Mouse (Mus musculus): ENCODE data around the gene Tsku. TPM values are rescaled to one million over a fixed set of nuclear protein-coding genes. Genes with fewer than 3 reads are reported as not detected.

The Tsku gene
- total RNA-seq, 2 experiments from 2014 or later: 6.3 to 7.1 TPM

Other genes starting within 250 kb of the Tsku start
- 10 to 100 TPM; 15.1 to 17.0 TPM for gene Myo7a, start 241.8 kb downstream of the Tsku start, total RNA-seq (2021)
- gene Omp, start 215.8 kb downstream of the Tsku start, total RNA-seq (2021): 1 to 10 TPM; 1.5 to 1.8 TPM
- 10 to 100 TPM; 55.9 to 61.7 TPM for gene Capn5, start 183.1 kb downstream of the Tsku start, total RNA-seq (2021)
- under 1 TPM in 1 of 2 experiments, not detected in 1; 0.22 TPM for gene B3gnt6, start 161.8 kb downstream of the Tsku start, total RNA-seq (2021)
- gene Acer3, start 40.1 kb downstream of the Tsku start, total RNA-seq (2021): 10 to 100 TPM; 14.7 to 17.8 TPM
- gene Gucy2d, start 79.1 kb upstream of the Tsku start, total RNA-seq (2021): not detected
- 1 to 10 TPM; 3.1 to 3.5 TPM for gene Lrrc32, start 128.0 kb upstream of the Tsku start, total RNA-seq (2021)

Data from layer of hippocampus, postnatal 10 days (tissue).